Mouse (Mus musculus) regulatory T cell (primary cell): Measurements from ENCODE around the gene Deup1.
"Not testable (repeated sequence)": the region's sequence is repeated elsewhere in the genome, so short reads cannot be mapped to it uniquely, and the experiment has no call there.

ENCODE experiments used
- in situ Hi-C: fragments of 300-600 bp; cut with MboI, MseI; formaldehyde crosslinking; loops from one replicate; pipeline ENCODE4 v1.15.1; 2025; ENCODE audit warnings: high pct_unique_total_duplicates

The Deup1 gene

DNA sequence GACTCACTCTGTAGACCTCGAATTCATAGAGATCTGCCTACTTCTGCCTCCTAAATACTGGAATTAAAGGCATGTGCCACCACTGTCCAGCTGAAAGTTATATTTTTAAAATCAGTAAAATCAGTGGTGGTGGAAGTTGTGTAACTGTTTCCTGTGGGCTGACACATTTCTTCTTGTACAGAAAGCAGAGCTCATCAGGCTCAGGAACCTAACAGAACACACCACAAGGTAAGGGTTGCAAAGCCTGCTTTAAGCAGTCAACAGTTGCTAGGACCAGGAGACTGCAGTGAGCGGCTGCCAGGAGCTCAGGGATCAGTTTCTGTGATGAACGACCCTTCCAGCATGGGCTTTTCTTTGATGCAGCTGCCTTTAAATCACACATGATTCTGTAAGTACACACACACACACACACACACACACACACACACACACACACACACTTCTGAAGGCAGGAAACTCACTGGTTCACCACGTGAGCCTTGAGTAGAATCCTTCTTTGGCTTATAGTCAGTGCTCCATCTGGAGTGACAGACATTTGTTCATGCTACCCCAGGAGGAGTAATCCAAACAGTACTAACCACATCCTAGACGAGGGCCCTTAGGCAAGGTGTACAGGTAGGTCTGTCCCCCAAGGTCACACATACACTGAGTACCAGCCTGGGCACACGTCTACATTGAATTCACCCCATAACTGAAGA, 40.4 kb downstream of the Deup1 start:
- in situ Hi-C loops: no loop called here

- in situ Hi-C loops: no loop called here
Measured at GRCm38 (mm10) chr9:15585956-15586355, 41.8 kb downstream of the Deup1 start.

- in situ Hi-C loops: no loop called here
Measured at GRCm38 (mm10) chr9:15584209-15584608, 43.5 kb downstream of the Deup1 start.

GRCm38 (mm10) chr9:15582026-15582425, 45.7 kb downstream of the Deup1 start:
- in situ Hi-C loops: no loop called here

DNA sequence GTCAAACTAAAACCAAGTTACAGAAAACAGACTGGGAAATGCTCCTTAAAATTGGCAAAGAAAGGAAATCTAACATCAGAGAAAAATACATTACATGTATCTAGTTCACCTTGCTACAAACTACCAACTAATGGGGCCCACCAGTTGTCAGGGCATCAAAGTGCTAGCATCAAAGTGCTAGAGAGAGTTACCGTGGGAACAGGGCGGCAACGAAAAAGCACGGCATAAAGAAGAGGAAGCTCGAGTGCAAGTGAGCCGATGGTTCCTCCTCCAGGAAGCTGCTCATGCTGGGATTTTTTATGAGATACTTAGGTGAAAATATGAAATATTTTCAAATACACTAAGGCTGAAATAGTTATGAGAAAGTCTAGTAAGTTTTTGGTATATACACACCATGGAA, 47.6 kb downstream of the Deup1 start:
- in situ Hi-C loops: no loop called here

DNA sequence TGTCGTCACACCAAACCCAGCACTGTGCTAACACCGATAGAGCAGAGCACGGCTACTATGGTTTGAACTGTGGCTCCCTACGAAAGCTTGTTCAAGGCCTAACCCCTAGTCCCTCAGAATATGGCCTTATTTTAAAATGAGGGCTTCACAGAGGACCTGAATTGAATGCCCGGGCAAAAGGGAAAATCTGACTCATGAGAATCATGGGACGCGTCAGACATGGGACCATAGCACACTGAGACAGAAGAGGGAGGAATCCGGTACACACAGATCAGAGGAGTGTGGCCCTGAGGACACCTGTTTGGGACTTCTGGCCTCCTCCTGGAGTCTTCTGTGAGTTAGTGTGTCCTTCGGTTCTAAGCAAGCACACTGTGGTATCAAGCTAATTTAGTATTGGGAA, 48.8 kb downstream of the Deup1 start:
- in situ Hi-C loops: no loop called here

GRCm38 (mm10) chr9:15578427-15578826, 49.3 kb downstream of the Deup1 start:
- in situ Hi-C loops: no loop called here

- in situ Hi-C loops: no loop called here
Measured at GRCm38 (mm10) chr9:15574750-15575454, 52.8 kb downstream of the Deup1 start.

DNA sequence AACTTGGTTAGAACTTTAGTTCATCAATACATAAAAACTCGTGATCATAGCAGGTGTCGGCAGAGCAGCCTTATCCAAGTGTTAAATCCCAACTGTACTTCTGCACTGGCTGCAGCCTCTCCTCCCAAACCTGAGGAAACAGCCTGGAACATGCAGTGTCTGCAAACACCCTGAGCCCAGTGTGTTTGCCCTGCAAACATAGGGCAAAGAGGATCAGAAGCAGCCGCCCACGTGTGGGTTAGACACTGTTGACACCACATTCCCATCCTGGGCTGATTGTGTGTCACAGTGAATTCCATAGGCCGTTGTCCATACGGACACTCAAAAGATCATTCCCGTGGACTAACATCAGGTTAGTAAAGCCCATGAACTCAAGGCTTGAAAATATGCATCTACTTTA, 65.4 kb downstream of the Deup1 start:
- in situ Hi-C loops: no loop called here

GRCm38 (mm10) chr9:15560451-15560850, 67.3 kb downstream of the Deup1 start:
- in situ Hi-C loops: no loop called here

- in situ Hi-C loops: no loop called here
Measured at GRCm38 (mm10) chr9:15553322-15553721, 74.4 kb downstream of the Deup1 start.

DNA sequence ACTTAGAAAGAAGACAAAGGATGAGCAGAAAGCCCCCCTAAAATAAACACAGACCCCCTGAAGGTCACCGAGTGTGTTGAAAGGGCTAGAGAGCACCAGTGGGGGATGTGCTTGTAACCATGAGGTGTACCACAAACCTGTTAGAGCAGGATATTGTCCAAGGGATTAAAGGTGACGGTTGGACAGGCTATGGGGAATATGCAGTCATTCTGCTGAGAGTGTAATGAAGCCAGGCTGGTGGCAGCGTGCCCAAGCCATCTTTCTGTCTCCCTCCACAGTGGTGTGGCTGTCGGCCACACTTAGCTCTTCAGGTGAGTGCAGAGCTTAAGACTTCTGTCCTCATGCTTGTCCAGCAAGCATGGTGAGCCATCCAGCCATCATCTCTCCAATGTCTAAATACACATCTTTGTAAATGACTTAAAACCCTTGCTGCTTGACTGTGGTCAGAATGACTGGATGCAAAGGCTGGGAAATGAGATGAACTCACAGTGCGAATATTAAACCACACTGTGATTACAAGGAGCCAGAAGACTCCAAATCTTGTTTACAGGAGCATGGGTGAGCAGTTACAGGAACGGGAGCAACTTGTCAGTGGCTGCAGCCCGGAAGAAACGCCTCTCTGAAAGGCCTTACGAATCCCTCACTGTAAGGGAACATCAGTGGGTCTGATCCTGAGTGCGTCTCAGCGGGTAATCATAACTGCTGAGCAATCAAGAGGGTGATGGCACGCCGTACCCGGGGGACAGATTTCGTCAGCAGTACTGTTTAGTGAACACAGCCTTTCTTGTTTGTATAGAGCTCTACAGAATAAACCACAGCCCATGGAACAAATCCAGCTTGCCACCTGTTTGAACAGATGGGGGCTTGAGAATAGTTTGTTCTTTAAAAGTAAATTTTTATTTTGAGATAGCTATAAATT, 75.5 kb downstream of the Deup1 start:
- in situ Hi-C loops: no loop called here

- in situ Hi-C loops: not testable (repeated sequence)
Measured at GRCm38 (mm10) chr9:15551073-15551472, 76.7 kb downstream of the Deup1 start.

DNA sequence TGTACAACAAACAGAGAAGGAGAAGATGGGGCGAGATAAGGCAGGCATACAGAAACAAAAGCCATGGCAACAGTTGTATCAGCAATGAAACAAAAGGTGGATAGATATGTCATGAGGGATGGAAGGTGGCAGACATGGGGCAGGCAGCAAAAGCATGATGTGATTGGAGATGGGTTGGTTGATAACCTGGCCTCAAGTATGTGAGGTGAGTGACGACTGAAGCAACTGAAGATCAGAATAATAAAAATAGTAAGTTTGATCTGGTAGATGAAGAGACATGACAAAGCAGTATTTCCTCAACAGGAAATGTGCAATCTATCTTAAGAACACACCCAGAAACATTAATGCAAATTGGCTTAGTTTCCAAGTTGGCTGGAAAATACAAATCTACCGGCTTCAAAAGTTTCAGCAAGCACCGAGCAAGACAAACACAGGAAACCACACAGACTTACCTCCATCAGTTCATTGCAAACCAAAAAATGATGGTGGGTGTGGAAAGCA, 77.2 kb downstream of the Deup1 start:
- in situ Hi-C loops: no loop called here

GRCm38 (mm10) chr9:15541735-15542354, 85.9 kb downstream of the Deup1 start:
- in situ Hi-C loops: no loop called here

DNA sequence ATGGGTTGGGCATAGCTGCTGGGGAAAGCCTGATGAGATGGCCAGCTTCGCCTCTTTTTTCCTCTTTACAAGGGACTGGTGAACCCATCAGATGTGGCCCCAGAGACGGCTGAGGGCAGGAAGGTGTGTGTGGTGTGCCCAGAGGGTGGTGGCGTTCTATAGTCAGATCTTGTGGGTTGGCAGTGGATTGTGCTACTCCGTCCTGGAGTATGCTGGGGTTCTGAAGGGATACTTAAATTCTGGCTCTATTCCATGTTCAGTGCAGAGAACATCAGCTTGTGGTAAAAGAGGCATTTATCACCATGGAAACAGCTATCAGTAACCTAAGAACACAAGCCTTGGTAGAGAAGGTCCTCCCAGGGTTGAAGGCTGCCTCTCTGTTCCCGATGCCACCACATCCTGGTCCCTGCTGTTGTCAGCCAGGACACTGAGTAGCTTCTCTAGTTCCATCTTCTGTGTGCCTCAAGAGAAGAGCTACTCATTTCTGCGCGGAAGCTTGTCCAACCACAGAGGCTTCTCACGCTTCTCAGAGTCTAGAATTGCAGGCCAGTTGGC, 88.7 kb downstream of the Deup1 start:
- in situ Hi-C loops: no loop called here

DNA sequence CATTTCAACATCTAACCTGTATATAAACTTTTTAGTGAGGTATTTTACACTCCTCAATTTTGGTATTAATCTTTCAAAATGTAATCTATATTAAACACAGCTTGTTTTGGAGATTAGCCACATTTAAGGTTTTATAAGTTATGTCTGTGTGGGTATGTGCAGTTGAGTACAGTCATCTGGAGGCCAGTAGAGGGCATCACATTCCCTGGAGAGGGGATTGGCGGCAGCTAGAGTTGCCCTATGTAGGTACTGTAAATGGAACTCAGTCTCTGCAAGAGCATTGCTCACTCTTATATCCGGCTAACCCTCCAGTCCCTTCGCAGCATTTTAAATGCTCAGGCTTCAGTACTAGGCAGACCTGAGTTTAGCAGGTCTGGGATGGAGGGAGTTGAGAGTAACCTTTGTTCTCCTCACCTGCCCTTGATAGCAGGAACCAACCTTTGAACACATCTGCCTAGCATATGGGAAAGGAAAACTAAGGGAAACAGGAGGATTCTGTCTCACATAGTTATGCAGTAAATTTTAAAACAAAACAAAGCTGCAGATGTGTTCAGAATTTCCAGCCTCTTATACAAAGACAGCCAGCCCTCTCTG, 90.2 kb downstream of the Deup1 start:
- in situ Hi-C loops: no loop called here

DNA sequence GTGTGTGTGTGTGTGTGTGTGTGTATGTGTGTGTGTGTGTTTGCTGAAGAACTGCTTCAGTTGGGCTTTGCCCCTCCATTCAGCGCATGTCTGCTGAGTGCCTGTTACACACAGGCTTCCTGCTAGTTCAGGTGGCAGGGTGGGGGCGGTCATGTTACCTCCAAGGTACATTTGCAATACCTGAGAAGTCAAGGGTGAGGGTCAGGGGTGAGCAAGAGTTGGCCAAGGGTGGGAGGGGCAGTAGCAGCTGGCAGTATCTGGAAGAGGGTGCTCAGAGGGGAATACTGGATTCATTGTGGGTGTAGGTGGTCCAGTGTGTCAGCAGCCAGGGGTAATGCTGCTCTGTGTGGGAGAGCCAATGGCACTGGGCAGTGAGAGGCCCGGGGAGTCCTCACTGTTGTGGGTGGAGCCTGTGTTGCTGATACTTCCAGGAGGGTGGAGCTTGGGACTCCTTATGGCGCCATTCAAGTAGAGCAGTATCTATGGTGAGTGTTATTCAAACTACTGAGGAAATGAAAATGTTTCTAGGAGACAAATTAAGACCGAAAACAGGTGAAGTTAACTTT, 90.8 kb downstream of the Deup1 start:
- in situ Hi-C loops: no loop called here

DNA sequence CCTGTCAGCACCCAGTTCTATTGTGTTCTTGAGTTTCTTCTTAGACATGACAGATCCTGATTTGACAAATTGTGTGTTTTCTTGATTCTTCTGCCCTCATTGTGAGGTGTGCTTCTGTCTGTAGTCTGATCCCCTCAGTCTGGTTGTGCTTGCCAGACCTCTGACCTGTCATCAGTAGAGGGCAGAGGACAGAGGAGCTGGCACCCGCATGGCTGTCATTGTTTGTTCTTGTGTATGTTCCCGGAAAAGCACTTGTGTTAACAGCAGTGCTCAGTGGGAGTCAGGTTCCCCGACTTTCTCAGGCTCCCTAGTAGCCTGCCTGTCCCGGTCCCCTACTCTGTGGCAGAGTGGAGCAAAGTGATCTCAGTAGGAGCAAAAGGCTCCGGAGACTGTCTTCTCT, 92.3 kb downstream of the Deup1 start:
- in situ Hi-C loops: no loop called here

DNA sequence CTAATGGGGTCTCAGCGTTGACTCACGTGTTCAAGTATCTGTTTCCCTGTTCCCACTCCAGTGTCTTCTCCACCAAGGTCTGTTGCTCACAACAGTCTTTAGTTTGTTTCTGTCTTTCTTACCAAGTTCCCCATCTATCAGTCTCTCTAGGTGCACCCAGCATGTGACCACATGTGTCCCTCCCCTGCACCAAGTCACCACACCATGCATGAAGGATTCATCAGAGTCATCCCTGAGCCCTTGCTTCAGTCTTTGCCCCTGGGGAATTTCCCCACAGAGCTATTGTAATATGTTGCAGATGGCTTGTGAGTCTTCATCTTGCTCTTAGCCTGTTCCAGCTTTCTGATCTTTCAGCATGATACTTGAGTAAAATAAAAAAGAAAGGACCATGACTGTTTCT, 93.6 kb downstream of the Deup1 start:
- in situ Hi-C loops: no loop called here
